Mouse (Mus musculus): ENCODE results near the gene Gm10392. TPM values are rescaled to one million over a fixed set of nuclear protein-coding genes. Genes with fewer than 3 reads are reported as not detected.

Gm10392 gene
- polyA plus RNA-seq, 2 experiments, result not detected

DNA sequence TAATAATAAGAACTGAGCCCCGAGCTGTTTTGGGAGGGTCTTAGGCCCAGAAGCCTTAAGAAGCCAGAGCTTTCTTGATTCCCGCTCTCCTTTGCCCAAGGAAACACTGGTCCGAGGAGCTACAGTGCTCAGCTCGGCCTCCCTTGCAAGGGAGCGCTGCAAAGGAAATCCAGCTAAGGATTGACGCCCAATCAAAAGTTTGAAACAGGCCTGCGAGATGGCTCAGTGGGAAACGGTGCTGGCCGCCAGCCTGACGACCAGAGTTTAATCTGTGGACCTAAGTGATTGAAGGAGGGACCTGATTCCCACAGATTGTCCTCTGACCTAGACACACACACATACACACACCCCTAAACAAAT, 5.2 kb downstream of the Gm10392 start:
- H3K4me3 ChIP-seq (ENCODE audit: insufficient read depth in 1 of 2, low read depth in 2 of 2, low read length in 2 of 2), result peak overlapping the region; percentile 80 to 84
- no peak for DNase-seq (ENCODE audit: low read depth in 3 of 3, low spot score in 3 of 3)
- no peaks in the 10 kb centered on the region for H3K36me3 ChIP-seq (replicated peaks; ENCODE audit: control insufficient read depth, insufficient read depth, low read depth)
- H3K4me1 ChIP-seq (replicated peaks; ENCODE audit: control insufficient read depth in 2 of 2, insufficient read depth in 2 of 2, low read length in 1 of 2), result peaks cover 18 to 19% of the 10 kb centered on the region in 2 experiments
- peaks cover 34% of the 10 kb centered on the region for H3K27me3 ChIP-seq (ENCODE audit: control insufficient read depth, insufficient read depth, low read length)
- no peak for ATAC-seq (ENCODE audit: insufficient read depth)
- WGBS (ENCODE audit: insufficient replicate concordance), result 8% methylated on average over 10 of the region's 10 CpGs
- no peaks in the 10 kb centered on the region for H3K9me3 ChIP-seq (ENCODE audit: control insufficient read depth, low read length)
- TF ChIP-seq CTCF (IDR thresholded peaks at IDR 0.05; ENCODE audit: low read depth) (no peak), EP300 (IDR thresholded peaks at IDR 0.05; ENCODE audit: low read depth) (no peak)
- H3K4me2 ChIP-seq (ENCODE audit: low read depth), result peak overlapping the region; percentile 98
- H3K27ac ChIP-seq, result no peak overlapping the region
- peak overlapping the region; percentile 37 for H3K9ac ChIP-seq (replicated peaks)

DNA sequence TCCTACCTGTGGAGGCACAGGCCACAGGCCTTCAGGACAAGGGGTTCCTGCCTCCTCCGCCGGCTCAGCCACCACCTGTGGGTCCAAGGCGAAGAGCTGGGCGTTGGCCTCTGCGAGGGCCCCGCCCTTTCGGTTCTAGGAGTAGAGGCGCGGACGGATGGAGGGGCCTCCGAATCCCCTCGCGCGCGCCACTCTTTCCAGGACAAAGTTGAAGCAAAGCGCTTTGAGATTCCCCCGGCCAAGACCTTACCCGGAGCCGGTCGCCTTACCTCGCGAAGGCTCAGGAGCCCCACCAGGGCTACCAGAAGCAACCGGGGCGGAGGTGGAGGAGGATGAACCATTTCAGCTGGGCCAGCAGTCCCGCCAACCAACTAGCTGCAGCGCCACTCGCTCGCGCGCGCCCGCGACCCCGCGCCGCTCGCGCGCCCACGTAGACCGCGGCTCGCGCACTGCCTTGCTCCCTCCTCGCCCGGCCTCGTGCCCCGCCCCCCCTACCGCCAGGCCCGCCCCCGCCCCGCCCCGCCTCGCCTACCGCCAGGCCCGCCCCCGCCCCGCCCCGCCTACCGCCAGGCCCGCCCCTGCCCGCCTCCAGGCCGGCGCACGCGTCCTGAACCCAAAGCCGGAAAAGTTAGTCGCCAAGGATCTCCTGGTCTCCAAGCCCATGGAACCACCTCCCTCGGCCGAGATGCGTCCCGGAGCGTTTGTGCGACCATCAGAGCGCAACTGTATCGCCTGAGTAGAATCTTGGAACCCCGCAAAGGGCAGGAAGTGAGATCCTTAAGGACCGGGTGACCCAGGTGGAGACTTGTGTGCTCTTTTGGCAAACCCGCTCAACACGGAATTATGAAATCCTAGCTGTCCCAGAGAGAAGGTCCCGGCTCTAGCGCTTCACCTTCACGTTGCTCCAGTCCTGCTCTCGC, 5.8 kb downstream of the Gm10392 start:
- TF ChIP-seq CTCF (IDR thresholded peaks at IDR 0.05; ENCODE audit: low read depth), result no peak
- H3K9ac ChIP-seq (replicated peaks), result peak overlapping the region; percentile 70
- peaks cover 31% of the 10 kb centered on the region for H3K27me3 ChIP-seq (ENCODE audit: control insufficient read depth, insufficient read depth, low read length)
- H3K9me3 ChIP-seq (ENCODE audit: control insufficient read depth, low read length), result no peaks in the 10 kb centered on the region
- DNase-seq (ENCODE audit: low read depth in 3 of 3, low spot score in 3 of 3) (peak; percentile 55 to 63 (median 62)), ATAC-seq (ENCODE audit: insufficient read depth) (peak; percentile 85)
- H3K4me1 ChIP-seq (replicated peaks; ENCODE audit: control insufficient read depth in 2 of 2, insufficient read depth in 2 of 2, low read length in 1 of 2), result peaks cover 16 to 18% of the 10 kb centered on the region in 2 experiments
- peak overlapping the region; percentile 80 to 84 for H3K4me3 ChIP-seq (ENCODE audit: insufficient read depth in 1 of 2, low read depth in 2 of 2, low read length in 2 of 2)
- H3K4me2 ChIP-seq (ENCODE audit: low read depth), result peak overlapping the region; percentile 98
- under 1% methylated on average over 81 of the region's 84 CpGs for WGBS (ENCODE audit: insufficient replicate concordance)
- peak overlapping the region; percentile 11; the same call in 1 of the 2 replicates for H3K27ac ChIP-seq
- H3K36me3 ChIP-seq (replicated peaks; ENCODE audit: control insufficient read depth, insufficient read depth, low read depth), result no peaks in the 10 kb centered on the region

- no peaks in the 10 kb centered on the region for H3K9me3 ChIP-seq (ENCODE audit: control insufficient read depth, low read length)
- ATAC-seq (ENCODE audit: insufficient read depth), result no peak
Measured at GRCm38 (mm10) chr11:77511336-77511735, 7.7 kb downstream of the Gm10392 start.

DNA sequence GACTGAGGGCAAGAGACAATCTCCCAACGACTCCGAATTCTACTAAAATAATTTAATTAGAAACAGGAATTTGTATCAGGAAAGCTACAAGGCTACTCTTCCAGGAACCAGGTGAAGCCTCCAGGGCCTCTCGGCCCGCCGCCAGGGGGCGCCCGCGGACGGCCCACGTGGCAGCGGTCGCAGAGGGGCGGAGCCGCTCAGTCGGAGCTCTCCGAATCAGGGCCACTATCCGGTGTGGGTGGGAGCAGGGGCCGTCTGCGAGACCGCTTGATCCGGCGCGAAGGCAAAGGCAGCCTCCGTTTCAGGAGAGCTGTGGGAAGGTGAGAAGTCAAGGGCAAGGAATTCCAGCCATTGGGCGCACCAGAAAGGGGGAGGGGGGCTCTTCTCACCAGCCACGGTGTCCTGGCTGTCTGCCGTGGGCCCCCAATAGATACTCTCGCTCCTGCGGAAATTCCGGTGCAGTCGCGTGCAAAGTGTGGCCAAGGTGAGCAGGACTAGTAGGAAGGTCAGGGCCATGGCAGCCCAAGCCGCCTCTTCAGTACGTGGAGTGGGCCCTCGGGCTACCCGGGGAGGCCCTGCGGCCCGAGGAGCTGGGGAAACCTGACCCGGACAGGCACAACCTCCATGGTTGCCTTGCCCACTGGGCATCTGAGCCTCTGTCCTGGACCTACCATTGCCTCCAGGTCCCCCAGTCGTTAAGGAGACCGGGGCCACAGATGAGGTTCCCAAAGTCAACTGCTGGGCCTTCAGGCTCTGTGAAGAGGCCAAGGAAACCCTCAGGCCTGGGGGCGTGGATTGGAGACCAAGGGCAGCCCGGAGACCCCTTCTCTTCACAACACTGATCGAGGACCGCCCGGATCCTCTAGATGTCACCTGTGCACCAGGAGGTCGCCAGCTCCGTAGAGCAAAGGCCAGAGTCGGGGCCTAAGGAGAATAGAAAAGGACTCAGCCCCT, 10.7 kb downstream of the Gm10392 start:
- Histone ChIP-seq H3K4me2 (ENCODE audit: low read depth) (peak overlapping the region; percentile 68), H3K36me3 (replicated peaks; ENCODE audit: control insufficient read depth, insufficient read depth, low read depth) (no peaks in the 10 kb centered on the region), H3K4me1 (replicated peaks; ENCODE audit: control insufficient read depth in 2 of 2, insufficient read depth in 2 of 2, low read length in 1 of 2) (peaks cover 3 to 6% of the 10 kb centered on the region in 2 experiments), H3K27me3 (ENCODE audit: control insufficient read depth, insufficient read depth, low read length) (no peaks in the 10 kb centered on the region), H3K27ac (no peak overlapping the region), H3K9me3 (ENCODE audit: control insufficient read depth, low read length) (no peaks in the 10 kb centered on the region), H3K4me3 (ENCODE audit: insufficient read depth in 1 of 2, low read depth in 2 of 2, low read length in 2 of 2) (peak overlapping the region; percentile 18 to 34; a peak in 3 of 4 replicates), H3K9ac (replicated peaks) (no peak overlapping the region)
- WGBS (ENCODE audit: insufficient replicate concordance), result 24% methylated on average over 49 of the region's 49 CpGs
- TF ChIP-seq CTCF (IDR thresholded peaks at IDR 0.05; ENCODE audit: low read depth), result peak; percentile 85
- TF ChIP-seq EP300 (IDR thresholded peaks at IDR 0.05; ENCODE audit: low read depth), result no peak
- peak; percentile 61 to 62 (median 61) for DNase-seq (ENCODE audit: low read depth in 3 of 3, low spot score in 3 of 3)
- ATAC-seq (ENCODE audit: insufficient read depth), result peak; percentile 50; the same call in 1 of the 2 replicates

More at GRCm38 (mm10) chr11:77511336-77511735, 7.7 kb downstream of the Gm10392 start:
- Histone ChIP-seq H3K27ac (no peak overlapping the region), H3K27me3 (ENCODE audit: control insufficient read depth, insufficient read depth, low read length) (peaks cover 18% of the 10 kb centered on the region), H3K4me2 (ENCODE audit: low read depth) (no peak overlapping the region), H3K4me1 (replicated peaks; ENCODE audit: control insufficient read depth in 2 of 2, insufficient read depth in 2 of 2, low read length in 1 of 2) (peaks cover 15 to 18% of the 10 kb centered on the region in 2 experiments), H3K36me3 (replicated peaks; ENCODE audit: control insufficient read depth, insufficient read depth, low read depth) (no peaks in the 10 kb centered on the region), H3K9ac (replicated peaks) (no peak overlapping the region), H3K4me3 (ENCODE audit: insufficient read depth in 1 of 2, low read depth in 2 of 2, low read length in 2 of 2) (no peak overlapping the region)
- TF ChIP-seq EP300 (IDR thresholded peaks at IDR 0.05; ENCODE audit: low read depth) (no peak), CTCF (IDR thresholded peaks at IDR 0.05; ENCODE audit: low read depth) (no peak)
- DNase-seq (ENCODE audit: low read depth in 3 of 3, low spot score in 3 of 3), result no peak
- 71% methylated on average over 5 of the region's 5 CpGs for WGBS (ENCODE audit: insufficient replicate concordance)
